Mouse (Mus musculus) kidney, adult 2 months (tissue): Measurements from ENCODE around the gene Gss.

Experiments used
- CTCF ChIP-seq: fragments of 200-500 bp; conservative IDR thresholded peaks from 2 replicates; pipeline ENCODE4 v1.5.1; 2011; ENCODE audit warnings: low read depth, mild to moderate bottlenecking, control low read depth, low read length, moderate library complexity, mixed read lengths; ENCODE audit not compliant: insufficient read depth, insufficient read length
- POLR2A ChIP-seq: fragments of 200-500 bp; IDR thresholded peaks from one replicate; pipeline ENCODE4 v1.6.1; 2011; ENCODE audit warnings: low read depth, low read length, control low read depth

DNA sequence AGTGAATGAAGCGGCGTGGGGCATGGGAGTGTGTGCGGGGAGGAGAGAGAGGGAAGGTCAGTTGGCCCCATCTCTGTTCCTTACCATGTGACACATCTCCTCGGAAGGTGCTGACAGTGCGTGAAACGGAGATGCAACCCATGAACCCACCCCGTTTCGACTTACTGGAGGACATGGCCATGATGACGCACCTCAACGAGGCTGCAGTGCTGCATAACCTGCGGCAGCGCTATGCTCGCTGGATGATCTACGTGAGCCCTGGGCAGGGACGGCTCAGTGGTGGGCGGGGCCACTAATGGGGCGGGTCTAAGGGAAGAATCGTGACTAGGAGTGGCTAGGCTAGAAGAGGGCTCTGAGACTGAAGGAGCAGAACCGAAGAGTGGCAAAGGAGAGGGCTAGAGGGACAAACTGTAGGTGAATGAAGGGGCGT, 20.7 kb upstream of the Gss start:
- TF ChIP-seq CTCF = no peak
- no peak for TF ChIP-seq POLR2A
